Mouse (Mus musculus): ENCODE results near the gene Il20. TPM values are rescaled to one million over a fixed set of nuclear protein-coding genes. Genes with fewer than 3 reads are reported as not detected.
A peak's percentile ranks its signal among the peaks of the same experiment; 100 is the strongest.

Il20 gene
- not detected for total RNA-seq (2021)

DNA sequence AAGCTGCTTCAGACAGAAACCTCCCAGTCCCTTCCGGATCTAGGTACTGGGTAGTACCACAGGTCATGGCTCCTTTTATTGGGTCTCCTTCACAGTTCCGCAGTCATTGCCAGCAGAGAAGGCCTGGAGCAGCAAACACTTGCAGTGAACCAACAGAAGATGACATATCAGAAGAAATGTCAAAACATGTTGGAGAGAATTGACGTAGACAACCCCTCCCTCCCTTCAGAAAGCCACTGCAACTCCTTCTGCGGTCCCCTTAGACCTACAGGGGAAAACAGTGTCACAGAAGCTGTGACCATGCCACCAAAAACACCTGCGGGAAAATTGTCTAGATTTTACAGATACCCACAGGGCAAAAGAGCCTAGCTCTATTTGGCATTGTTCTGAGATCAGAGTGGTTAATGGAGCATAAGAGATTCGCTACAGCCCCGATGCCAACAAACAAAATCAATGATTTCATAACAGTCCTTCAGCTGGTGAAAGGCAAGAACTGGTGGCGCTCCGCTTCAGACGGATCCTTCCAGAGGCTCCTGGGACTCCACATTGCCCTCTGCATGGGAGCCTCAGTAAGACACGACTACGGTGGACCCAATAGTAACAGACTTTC, at the start of gene Il20:
TSS of gene Il20 (minus strand) at position 51 of the 610 bp plus-strand sequence.
- no peak for DNase-seq

DNA sequence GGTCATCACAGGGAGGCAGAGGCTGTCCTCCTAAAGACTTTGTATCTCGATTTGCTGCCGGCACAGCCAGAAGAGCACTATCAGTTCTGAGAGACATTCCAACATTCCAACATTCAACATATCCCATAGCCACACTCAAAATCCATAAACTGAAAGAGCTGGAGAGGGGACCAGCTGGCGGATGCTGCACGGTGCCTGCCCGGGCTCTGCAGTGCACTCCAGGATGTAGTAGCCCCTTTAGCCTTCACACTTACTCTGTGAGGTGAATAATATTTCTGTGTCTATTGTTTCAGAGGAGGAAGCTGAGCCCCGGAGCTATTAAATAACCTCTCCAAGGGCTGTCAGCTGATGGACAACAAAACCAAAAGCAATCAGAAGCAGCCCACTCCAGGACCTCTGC, 35.7 kb upstream of the Il20 start:
- no peak for DNase-seq

DNA sequence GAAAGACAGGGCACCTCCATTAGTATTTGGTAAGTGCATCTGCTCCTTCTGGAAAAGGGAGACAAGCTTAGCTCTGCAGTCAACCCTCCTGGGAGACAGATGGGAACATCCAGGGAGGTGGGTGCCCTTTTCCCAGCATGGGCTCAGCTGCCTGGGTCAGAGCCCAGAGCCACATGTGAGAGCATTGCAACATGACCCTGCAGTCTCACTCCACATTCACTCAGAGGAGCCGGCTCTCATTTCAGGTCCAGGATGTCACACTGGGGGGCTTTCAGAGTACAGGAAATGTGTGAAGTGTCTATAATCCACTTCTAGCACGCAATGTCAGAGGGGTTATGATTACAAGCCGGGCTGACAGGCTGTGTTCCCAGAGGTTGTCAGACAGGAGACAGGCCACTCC, 30.6 kb upstream of the Il20 start:
- DNase-seq: no peak

DNA sequence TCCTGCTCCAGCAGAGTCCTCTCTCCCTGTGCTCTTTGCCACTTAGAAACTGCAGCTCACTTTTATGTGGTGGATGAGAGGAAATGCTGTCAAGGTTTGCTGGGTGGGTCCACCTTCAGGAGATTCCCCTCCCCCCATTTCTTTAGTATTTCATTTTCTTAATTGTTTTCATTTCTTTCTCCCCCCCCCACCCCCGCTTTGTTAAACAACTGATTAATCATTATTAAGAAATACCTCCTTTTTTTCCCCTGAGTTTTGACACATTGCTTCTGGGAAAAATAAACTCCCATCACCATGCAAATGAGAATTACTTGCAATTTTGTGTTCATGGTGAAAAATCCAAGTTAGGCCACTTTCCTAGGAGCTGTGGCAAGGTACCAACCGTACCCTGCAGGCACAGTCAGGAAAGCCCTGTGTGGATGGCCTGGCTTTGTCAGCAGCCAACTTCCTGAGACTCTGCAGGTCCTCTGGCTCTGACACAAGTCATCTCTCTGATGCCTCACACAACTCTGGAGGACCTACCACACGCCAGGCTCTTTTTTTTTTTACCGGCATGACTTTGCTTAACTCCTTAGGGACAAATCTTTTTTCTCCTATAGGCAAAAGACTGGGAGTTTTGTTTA, 28.9 kb upstream of the Il20 start, which contains the start of gene Il19:
TSS of gene Il19 (minus strand) at position 51 of the 623 bp plus-strand sequence.
- DNase-seq: no peak

DNA sequence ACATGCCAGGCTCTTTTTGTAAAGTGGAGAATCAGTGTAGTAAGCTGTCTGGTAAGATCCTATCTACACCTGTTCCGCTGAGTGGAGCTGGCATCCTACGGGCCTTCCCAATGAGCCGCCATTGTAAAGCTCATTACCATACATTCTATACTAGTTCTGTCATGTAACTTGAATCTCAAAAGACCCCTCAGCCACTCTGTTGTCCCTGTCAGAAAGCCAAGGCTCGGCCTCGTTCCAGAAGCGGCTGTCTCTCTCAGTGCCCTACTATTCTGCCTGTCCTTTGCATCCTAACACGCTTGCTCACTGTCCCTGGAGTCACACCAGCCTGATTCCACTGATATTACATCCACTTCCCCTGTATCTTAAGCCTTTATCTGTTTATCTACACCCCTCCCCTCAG, 26.9 kb upstream of the Il20 start:
- DNase-seq: no peak

DNA sequence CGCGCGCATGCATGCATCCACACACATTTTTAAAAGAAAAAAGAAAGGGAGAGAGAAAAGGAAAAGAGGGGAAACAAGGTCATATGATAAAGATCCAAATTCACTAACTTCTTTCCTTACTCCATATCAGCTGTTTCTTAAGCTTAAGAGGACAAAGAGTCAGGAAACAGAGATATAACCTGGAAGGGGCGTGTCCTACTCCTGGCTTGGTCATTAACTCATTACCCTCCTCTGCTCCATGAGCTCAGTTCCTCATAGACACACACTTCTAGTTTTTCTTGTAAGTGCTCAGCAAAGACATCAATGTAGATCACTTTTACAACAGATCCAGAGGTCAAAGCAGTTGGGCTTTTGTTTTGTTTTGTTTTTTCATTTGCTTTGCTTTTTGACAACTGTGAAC, 25.9 kb upstream of the Il20 start:
- no peak for DNase-seq

DNA sequence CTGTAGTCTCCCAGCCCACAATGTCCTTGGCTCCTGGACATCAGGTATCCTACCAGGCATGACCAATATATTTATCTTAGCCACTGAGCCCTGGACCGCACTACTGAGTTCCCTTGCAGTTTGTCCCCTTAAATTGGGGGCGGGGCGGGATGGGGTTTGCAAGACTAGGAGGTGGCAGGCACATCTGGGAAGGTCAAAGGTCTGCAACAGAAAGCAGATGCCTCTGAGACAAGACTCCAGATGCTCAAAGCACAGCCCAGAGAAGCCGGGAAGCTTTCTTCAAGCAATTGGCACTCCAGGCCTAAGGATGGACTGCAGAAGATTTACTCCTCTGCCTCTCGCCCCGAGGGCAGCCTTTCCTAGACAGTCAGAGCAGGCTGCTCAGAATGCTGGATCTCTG, 25.1 kb upstream of the Il20 start:
- no peak for DNase-seq

DNA sequence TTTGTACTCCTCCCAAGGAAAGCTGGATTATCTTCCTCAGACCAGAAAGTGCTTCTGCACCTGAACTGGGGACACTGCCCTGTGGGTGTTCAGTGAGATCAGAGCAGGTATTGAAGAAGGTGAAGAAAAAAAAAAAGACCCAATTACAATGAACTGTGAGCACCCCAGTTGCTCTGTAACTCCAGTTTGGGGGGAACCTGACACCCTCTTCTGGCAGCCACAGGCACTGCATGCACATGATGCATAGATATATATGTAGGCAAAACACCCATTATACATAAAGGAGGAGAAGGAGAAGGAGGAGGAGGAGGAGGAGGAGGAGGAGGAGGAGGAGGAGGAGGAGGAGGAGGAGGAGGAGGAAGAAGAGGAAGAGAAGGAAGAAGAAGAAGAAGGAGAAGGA, 15.2 kb upstream of the Il20 start:
- no peak for DNase-seq

DNA sequence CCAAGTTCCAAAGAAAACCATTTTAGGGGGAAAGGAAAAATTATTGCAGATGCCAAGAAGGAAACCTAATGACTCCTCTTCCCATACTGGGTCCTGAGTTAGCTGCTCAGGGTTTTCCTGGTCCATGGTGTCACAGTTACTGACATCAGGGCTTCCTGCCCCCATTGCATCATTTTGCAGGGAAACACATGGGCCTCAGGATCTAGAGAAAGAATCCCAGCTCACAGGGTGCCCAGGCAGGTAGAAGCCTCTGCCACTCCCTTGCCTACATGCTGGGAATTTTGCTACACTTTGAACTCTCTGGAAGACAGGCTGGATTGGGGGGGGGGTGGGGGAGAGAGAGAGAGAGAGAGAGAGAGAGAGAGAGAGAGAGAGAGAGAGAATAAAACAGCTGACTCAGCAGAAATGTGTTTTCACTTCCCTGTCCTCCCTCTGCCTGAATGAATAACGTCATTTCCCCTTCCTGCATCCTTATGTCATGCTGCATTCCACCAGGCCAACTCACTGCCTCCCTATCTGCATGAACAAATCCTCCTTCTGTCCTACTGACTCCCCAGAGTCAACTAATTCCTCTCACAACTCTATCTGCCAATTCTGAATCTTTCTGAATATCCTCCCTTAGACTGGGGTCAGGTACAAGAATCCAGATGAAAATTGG, 7.2 kb upstream of the Il20 start:
- no peak for DNase-seq

DNA sequence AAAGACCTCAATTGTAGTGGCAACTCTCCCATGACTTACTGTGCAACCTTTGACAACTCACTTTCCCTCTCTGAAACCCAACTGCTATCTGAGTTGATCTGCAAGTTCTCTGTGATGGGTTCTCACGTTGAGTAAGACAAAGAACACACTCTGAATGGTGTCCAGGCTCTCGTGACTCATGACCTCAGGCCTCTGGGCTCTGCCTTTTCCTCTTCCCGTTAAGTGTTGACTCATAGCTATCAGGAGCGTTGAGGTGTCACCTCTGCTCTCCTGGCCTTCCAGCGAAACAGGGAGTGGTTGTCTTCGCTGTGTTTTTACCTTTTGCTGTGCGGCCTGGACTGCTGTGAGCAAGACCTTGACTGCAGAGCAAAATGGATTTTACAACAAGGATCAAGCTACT, 8.7 kb downstream of the Il20 start:
- no peak for DNase-seq

DNA sequence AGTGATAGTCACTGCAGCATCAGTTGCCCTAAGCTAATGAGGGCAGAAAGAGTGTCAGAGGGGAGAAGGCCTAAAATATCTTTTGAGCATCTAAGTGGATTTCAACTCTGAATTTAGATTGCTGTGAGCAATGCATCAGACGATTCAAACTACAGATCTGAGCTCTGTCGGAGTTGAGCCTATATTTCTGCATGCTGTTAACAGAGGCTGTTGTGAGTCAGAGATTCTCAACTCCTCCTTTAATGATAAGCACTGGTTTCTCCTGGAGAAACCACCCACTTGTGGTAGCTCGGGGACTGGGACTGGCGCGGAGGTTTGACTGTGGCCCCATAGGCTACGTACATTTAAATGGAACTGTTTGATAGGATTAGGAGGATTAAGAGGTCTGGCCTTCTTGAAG, 16.8 kb downstream of the Il20 start:
- no peak for DNase-seq

DNA sequence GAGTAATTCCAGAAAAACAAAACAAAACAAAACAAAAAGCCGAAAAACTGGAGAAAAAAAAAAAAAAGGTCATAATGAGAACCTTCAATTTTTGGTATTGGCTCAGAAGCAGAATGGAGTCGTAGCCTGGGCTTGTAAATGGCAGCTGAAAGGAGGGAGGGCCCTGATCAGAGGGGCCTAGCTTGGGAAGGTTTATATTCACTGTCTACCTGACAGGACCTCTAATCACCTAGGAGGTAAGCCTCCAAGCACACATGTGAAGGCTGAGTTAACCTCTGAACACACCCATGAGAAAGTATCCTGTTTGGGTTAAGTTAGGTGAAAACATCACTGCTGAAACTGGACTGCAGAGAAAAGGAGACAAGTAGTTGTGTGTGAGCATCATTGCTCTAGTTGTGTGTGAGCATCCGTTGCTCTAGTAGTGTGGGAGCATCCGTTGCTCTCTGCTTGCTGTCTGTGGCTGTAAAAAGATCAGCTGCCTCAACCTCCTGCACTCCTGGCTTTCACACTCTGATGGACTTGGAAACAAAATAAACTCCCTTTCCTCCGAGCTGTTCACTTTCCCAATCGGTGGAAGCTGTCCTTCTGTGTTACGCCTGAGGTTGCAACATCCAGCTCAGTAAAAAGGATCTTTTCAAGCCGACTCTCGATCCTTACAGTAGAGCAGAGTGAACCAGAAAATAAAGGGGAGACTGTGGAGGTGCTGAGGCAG, 17.8 kb downstream of the Il20 start:
- no peak for DNase-seq

DNA sequence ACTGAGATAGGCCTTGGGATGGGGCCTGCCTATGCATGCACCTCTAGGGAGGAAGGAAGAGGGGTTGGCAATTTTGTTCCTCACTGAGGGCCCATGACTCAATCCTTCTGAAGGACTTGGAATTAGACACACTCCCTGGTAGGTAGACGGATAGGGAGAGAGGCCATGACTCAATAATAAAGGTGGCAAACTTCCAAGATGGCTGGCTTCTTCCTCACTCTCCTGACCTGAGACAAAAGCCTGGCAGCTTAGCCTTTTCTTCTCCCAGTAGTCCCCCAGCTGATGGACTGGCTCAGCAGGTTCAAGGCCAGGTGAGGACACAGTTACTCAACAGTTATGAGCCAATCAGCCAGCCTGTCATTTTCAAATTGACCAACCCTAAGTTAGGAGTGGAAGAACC, 18.8 kb downstream of the Il20 start:
- DNase-seq: no peak

DNA sequence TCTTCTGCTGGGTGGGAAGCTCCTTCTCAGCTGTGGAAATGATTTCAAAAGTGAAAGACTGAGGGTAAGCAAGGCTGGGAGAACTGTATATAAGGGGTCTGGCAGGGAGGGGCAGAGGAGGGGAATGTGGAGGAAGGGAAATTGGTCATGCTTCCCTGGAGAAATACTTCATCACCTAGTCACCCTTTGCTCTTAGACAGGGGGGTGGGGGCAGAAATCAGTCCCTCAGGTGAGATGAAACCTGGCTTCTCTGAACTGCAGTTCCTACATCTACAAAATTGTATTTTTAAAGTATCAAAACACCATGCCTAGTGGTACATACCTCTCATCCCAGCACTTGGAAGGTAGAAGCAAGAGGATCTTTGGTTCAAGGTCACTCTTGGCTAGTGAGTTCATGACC, 23.9 kb downstream of the Il20 start, which contains the start of gene Il24:
TSS of gene Il24 (minus strand) at position 101 of the 400 bp plus-strand sequence.
- DNase-seq: no peak

DNA sequence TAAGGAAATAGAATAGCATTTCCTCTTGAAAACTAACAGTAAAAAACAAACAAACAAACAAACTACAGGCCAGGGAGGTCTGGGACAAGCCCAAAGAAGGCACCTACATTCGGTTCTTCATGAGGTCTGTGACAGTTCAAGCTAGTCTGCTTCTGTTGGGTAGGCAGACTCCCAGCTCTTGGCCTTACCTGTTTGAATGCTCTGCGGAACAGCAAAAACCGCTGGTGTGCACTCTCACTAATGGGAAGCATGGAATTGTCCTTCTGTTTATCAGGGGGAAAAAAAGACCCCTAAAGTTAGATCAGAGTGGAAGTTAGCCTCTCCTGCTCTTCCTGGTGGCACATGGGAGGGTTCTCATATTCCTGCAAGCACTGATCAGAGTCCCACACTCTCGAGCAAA, 28.1 kb downstream of the Il20 start:
- DNase-seq: no peak

DNA sequence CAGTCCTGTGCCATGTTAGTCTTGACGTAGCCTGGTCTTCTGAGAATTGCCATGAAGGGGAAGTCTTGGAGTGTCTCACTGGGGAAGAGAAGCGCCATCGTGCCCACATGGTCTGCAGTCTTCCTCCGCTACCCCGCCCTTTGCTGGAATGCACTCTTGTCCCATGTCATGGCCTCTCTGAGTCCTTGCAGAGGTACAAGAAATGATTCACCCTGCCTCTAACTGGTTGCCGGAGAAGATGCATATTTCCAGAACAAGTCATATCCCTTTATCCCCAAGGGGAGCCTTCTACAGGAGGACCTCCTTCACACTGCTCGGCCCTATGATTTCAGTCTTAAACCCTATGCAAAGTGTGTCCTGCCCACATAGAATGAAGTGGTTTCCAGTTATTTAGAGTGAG, 31.3 kb downstream of the Il20 start:
- DNase-seq: no peak

DNA sequence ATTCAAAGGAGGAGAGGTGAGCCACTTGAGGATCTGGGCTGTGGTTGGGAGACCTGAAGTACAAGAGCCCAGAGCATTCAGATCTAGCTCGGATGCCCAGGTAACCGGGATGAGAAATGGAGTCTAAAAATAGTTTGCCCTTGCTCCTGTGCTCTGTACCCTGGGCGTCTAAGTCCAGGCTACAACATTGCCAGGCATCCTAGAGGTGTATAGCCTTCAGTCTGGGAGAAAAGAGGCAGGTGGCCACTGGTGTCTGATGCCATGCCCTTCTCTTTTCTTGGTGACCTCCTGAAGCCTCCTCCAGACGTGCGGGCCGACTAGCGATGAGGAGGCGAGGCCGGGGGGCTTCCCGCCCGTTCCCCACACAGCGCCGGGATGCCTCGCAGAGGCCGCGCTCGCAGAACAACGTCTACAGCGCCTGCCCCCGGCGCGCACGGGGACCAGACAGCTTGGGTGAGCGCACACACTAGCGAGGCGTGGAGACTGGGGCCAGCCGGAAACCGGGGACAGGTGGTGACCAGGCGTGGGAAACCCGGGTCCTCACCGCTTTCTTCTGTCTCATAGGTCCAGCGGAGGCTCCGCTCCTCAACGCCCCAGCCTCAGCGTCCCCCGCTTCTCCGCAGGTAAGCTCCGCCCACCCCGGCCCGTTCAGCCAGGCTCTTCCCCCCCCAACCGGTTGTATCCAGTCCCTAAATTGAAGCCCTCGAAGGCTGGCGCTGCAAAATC, 33.2 kb downstream of the Il20 start:
- DNase-seq: no peak

DNA sequence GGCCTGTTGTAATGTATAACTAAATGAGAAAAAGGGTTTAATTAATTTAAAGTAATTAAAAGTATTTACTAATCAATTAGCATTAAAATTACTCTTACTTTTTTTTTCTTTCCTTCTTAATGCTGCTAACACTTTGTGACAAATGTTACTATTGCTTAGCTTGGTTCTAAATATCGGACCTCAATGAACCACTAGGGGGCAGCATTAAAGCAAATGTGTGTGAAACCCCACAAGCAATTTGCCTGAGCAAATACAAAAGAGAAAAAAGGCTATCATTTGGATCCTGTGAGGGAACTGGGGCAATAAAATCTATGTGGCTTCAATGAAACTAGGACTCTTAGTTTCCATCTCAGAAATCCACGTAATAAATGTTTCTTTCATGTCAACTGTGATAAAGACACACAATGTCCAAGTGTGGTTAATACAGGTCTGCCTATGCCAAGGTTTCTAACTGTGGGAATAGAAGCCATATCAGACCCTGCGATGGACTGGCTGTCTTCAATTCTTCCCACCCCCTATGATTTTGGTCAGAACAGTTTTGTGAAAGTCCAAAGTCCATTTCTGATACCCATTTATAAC, 34.2 kb downstream of the Il20 start:
- DNase-seq: peak in 1 of 2 experiments; percentile 26

DNA sequence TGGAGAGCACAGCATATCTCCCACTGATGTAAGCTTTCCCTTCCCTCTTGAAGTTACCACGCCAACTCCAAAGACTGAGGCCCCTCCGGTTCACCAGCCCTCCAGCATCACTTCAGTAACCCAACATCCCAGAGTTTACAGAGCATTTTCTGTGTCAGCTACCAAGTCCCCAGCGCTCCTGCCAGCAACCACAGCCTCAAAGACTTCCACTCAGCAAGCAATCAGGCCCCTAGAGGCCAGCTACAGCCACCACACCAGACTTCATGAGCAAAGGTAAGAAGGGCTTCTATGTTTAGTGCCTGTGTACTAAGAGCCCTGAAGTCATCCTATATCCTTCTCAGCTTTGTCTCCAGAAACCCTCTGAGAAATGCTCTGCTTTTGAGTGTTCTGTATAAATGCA, 35.3 kb downstream of the Il20 start:
- no peak for DNase-seq

DNA sequence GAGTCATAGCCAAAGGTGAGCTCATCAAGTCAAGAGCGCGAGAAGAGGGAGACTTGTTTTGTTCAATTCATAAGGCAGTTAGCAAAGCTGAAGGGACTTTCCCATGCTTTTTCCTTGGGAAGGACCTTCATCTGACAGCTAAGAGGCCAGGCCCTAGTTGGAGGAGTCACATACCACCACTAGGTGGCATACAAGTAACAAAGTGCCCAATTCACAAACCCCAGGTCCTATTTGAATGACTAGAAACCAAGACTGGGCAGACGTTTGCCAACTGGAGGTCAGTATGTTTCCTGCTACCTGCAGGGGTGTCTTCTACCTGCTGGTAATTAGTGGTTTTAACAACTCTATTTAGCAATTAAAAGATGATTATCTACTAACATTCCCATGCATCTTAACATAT, 36.1 kb downstream of the Il20 start:
- peak; percentile 11 to 36 for DNase-seq

DNA sequence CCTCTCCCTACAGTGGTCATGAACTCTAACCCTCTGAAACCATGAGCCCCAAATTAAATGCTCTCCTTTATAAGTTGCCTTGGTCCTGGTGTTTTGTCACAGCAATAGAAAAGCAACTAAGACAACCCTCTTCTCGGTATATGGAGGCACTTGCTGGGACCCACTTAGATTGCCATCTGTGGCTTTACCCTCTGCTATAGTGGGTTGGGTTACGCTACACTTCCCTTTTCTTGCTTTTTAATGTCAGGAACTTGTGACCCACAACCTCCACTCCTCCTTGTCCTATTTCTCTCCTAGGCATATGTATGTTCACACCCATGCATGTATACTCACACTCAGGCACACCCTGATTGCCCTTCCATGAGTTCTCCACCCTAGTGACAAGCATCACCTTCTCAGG, 38.3 kb downstream of the Il20 start:
- no peak for DNase-seq

DNA sequence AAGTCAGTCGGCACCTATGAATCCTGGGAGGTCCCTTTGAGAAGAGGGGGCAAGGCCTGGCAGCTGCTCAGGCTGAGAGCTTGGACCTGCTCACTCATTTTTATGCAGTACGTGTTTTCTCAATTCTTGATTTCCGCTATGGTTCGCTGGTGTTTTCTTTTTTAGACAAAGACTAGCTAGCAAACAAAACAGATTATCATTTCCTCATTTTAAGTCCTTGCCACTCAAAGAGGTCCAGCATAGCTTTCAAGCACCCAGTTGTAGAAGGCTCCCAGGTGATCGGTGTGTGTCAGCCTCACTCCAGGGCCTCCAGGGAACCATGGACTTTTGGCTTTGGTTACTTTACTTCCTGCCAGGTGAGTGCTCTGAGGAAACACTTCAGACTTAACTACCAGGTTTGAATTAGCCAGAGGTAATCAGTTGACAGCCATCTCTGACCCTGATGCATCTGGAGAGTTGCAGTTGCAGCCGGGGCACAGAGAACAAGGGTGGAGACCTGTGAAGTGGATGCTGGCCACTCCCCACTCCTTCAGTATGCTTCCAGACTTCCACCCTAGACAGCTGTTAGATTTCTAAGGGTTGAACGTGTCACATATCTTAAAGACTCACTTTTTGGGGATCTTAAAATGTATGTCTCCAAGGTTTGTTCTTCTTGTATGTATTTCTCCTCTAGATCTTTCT, 45.6 kb downstream of the Il20 start, which contains the start of gene Fcmr:
TSS of gene Fcmr (plus strand) at position 129 of the 681 bp plus-strand sequence.
- DNase-seq: no peak

Measured in layer of hippocampus, postnatal 36 days (tissue).